ENCODE assay signal across 29 mouse cellular contexts in the genomic region with DNA sequence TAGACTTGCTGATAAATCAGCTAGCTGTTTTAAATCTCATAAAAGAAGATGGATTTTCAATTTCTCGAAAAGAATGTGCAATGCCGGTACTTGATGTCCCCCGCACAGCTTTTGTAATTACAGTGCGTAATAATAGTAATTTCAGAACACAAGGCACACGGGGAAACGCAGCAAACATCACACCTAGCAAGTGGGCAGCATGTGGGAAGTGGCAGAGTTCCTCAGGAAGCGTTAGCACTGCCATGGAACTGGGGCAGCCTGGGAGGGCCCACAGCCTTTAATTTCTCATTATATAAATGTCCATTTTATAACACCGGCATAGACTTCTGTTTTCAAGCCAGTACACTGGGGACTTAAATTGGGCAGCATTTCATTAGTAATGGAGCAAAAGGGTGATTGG. TPM values are rescaled to one million over a fixed set of nuclear protein-coding genes. Genes with fewer than 3 reads are reported as not detected.
DNase-seq lines count a peak whose midpoint lies in the region; ATAC-seq lines count a peak whose summit lies in the region.
"Had no signal": no experiment of that assay in that cellular context is flagged by ENCODE, and none has a peak within 500 bp of the region (broad histone marks: within the 10 kb centered on the region; RNA-seq: fewer than 3 reads in every experiment).

No protein-coding gene starts in this region.

- H3K4me3 ChIP-seq in hindbrain, embryonic 16.5 days (ENCODE audit: low read length) = no peak overlapping the region
- H3K4me3 ChIP-seq in hindbrain, embryonic 11.5 days (ENCODE audit: low read depth, low read length) = no peak overlapping the region
- H3K4me3 ChIP-seq: embryonic facial prominence, embryonic 13.5 days; erythroblast, embryonic 14.5 days; forebrain, embryonic 12.5 days; limb, embryonic 13.5 days; liver, embryonic 12.5 days; midbrain, embryonic 10.5 days; myocyte had no signal

- H3K4me2 ChIP-seq in hindbrain, embryonic 16.5 days (ENCODE audit: low read length) = no peak overlapping the region
- H3K4me2 ChIP-seq in hindbrain, embryonic 11.5 days (replicated peaks; ENCODE audit: low read depth, low read length) = no peak overlapping the region
- H3K4me2 ChIP-seq: embryonic facial prominence, embryonic 13.5 days; forebrain, embryonic 12.5 days; heart, embryonic 11.5 days; limb, embryonic 13.5 days; liver, embryonic 12.5 days had no signal

- 70% methylated on average over 8 of the region's 8 CpGs for WGBS in hindbrain, embryonic 16.5 days
- 89% methylated on average over 8 of the region's 8 CpGs for WGBS in hindbrain, embryonic 11.5 days

- H3K27ac ChIP-seq in hindbrain, embryonic 16.5 days (ENCODE audit: low read depth, low read length) = no peak overlapping the region
- H3K27ac ChIP-seq in hindbrain, embryonic 11.5 days (ENCODE audit: low read depth, low read length) = no peak overlapping the region
- H3K27ac ChIP-seq: embryonic facial prominence, embryonic 13.5 days; forebrain, embryonic 12.5 days; limb, embryonic 13.5 days; liver, embryonic 12.5 days; midbrain, embryonic 10.5 days; stomach, postnatal 0 days had no signal

- H3K9me3 ChIP-seq in hindbrain, embryonic 16.5 days (ENCODE audit: control insufficient read depth, low read length) = no peaks in the 10 kb centered on the region
- no peaks in the 10 kb centered on the region for H3K9me3 ChIP-seq in hindbrain, embryonic 11.5 days (ENCODE audit: control insufficient read depth, low read length)
- H3K9me3 ChIP-seq: embryonic facial prominence, embryonic 13.5 days; forebrain, embryonic 12.5 days; limb, embryonic 13.5 days; liver, embryonic 12.5 days; midbrain, embryonic 10.5 days had no signal

- no peaks in the 10 kb centered on the region for H3K36me3 ChIP-seq in hindbrain, embryonic 16.5 days (ENCODE audit: control insufficient read depth, insufficient read depth, low read length)
- no peaks in the 10 kb centered on the region for H3K36me3 ChIP-seq in hindbrain, embryonic 11.5 days (ENCODE audit: control insufficient read depth, insufficient read depth, low read length)
- H3K36me3 ChIP-seq: embryonic facial prominence, embryonic 13.5 days; forebrain, embryonic 12.5 days; limb, embryonic 13.5 days; liver, embryonic 12.5 days; midbrain, embryonic 10.5 days had no signal

- DNase-seq in hindbrain, embryonic 11.5 days (ENCODE audit: low spot score) = no peak
- peak; percentile 55 for DNase-seq in right cerebral cortex, adult 18-20 months
- no peak for DNase-seq in right cerebral cortex, postnatal 14 days
- peak; percentile 27 to 51 for DNase-seq in left cerebral cortex, postnatal 25 days (ENCODE audit: low spot score in 2 of 2)
- no peak for DNase-seq in urinary bladder, postnatal 14 days (ENCODE audit: low spot score)
- DNase-seq in testis, postnatal 10 days (ENCODE audit: low spot score) = no peak
- DNase-seq: adrenal gland, adult 8-10 months; B cell, adult 2 months; cerebellum, adult 2 months; cerebellum, postnatal 36 days; embryo, embryonic 11 days; gastrocnemius, postnatal 10 days; kidney, adult 2 months; kidney, postnatal 14 days; lung, adult 18-20 months; lung, postnatal 10 days had no signal

- intact Hi-C loops in left cerebral cortex, postnatal 25 days (cut with DNase I) = no loop called here

- H3K9ac ChIP-seq in hindbrain, embryonic 16.5 days (ENCODE audit: low read depth, low read length) = no peak overlapping the region
- H3K9ac ChIP-seq in hindbrain, embryonic 11.5 days (ENCODE audit: low read depth, low read length) = no peak overlapping the region
- H3K9ac ChIP-seq: embryonic facial prominence, embryonic 13.5 days; forebrain, embryonic 12.5 days; limb, embryonic 13.5 days; liver, embryonic 12.5 days had no signal

- no peaks in the 10 kb centered on the region for H3K27me3 ChIP-seq in hindbrain, embryonic 16.5 days (replicated peaks; ENCODE audit: control insufficient read depth, insufficient read depth, low read length)
- no peaks in the 10 kb centered on the region for H3K27me3 ChIP-seq in hindbrain, embryonic 11.5 days (ENCODE audit: control insufficient read depth, insufficient read depth, low read length)
- H3K27me3 ChIP-seq: CH12.LX; embryonic facial prominence, embryonic 13.5 days; forebrain, embryonic 12.5 days; limb, embryonic 13.5 days; liver, embryonic 12.5 days had no signal

- 0 out of 2 replicates have a peak, but pooled peaks have one; percentile 22 for ATAC-seq in hindbrain, embryonic 16.5 days
- no peak for ATAC-seq in hindbrain, embryonic 11.5 days (ENCODE audit: low FRiP score)
- ATAC-seq: activated CD4-positive, CD25-positive, alpha-beta regulatory T cell, adult 4 months; liver, embryonic 12.5 days; midbrain, embryonic 16.5 days had no signal

- no peaks in the 10 kb centered on the region for H3K4me1 ChIP-seq in hindbrain, embryonic 16.5 days (ENCODE audit: control insufficient read depth, insufficient read depth, low read depth, low read length)
- no peaks in the 10 kb centered on the region for H3K4me1 ChIP-seq in hindbrain, embryonic 11.5 days (replicated peaks; ENCODE audit: control insufficient read depth, insufficient read depth, low read length)
- H3K4me1 ChIP-seq: limb, embryonic 13.5 days; liver, embryonic 12.5 days; midbrain, embryonic 10.5 days had no signal

RNA-seq across cellular contexts. Expression of a gene that starts 27.1 kb away (rescaled TPM):
- 5.3 and 5.8 TPM in 2 replicates for polyA plus RNA-seq in hindbrain, embryonic 16.5 days (2015; fragmentation: Nextera tagmentation; extraction: Ambion mirVana)
- 2.3 and 2.5 TPM in 2 replicates for polyA plus RNA-seq in hindbrain, embryonic 11.5 days (2014; fragmentation: Nextera tagmentation; extraction: Ambion mirVana)
- 10 to 100 TPM; 49.8 to 57.8 TPM for total RNA-seq in left cerebral cortex, postnatal 25 days (2021)
- polyA plus RNA-seq: activated CD4-positive, CD25-positive, alpha-beta regulatory T cell, adult 4 months; erythroblast, embryonic 14.5 days had no signal

Comparison
In these comparisons a context has a peak if more than half of its experiments do, and no peak if none do; other contexts are left out.
1. DNase-seq: peak in right cerebral cortex, adult 18-20 months (single experiment) and left cerebral cortex, postnatal 25 days (2 of 2); none in hindbrain, embryonic 11.5 days (single experiment), right cerebral cortex, postnatal 14 days (single experiment), urinary bladder, postnatal 14 days (single experiment) and testis, postnatal 10 days (single experiment).